Mouse (Mus musculus): Measurements from ENCODE around the gene Sik2.

GRCm38 (mm10) chr9:51052180-51052579, 43.3 kb upstream of the Sik2 start:
- no peak for TF ChIP-seq GATA1 (IDR thresholded peaks at IDR 0.05; ENCODE audit: low read length)
- no peak for TF ChIP-seq TAL1 (IDR thresholded peaks at IDR 0.05; ENCODE audit: low read length)

All from erythroblast, embryonic 14.5 days (primary cell).